ENCODE assay signal across 8 mouse cellular contexts in genomic region chr11:57827915-57828545, GRCm38 (mm10). TPM values are rescaled to one million over a fixed set of nuclear protein-coding genes. Genes with fewer than 3 reads are reported as not detected.
A peak's percentile ranks its signal among the peaks of the same experiment; 100 is the strongest.
DNase-seq lines count a peak whose midpoint lies in the region; ATAC-seq and TF ChIP-seq lines count a peak whose summit lies in the region.

No protein-coding gene starts in this region.

- no peak overlapping the region for H3K9ac ChIP-seq in forebrain, postnatal 0 days
- no peak overlapping the region for H3K9ac ChIP-seq in neural tube, embryonic 13.5 days

- peaks cover 65% of the 10 kb centered on the region for H3K4me1 ChIP-seq in E14TG2a.4 (replicated peaks; ENCODE audit: low read depth, low read length)
- H3K4me1 ChIP-seq in forebrain, postnatal 0 days (ENCODE audit: insufficient read depth) = no peaks in the 10 kb centered on the region
- H3K4me1 ChIP-seq in neural tube, embryonic 13.5 days (replicated peaks) = peaks cover 21% of the 10 kb centered on the region

- peaks cover 73% of the 10 kb centered on the region for H3K27me3 ChIP-seq in E14TG2a.4 (ENCODE audit: insufficient read depth, low read length)
- H3K27me3 ChIP-seq in forebrain, postnatal 0 days (ENCODE audit: insufficient read depth, low read length) = peaks cover 71% of the 10 kb centered on the region
- H3K27me3 ChIP-seq in neural tube, embryonic 13.5 days = peaks cover 96% of the 10 kb centered on the region

- DNase-seq in adrenal gland, postnatal 14 days = peak; percentile 37
- DNase-seq in adrenal gland, postnatal 4 days (ENCODE audit: low spot score in 2 of 2) = no peak
- peak; percentile 69 for DNase-seq in forebrain, postnatal 0 days
- peak; percentile 16 for DNase-seq in kidney, postnatal 14 days
- no peak for DNase-seq in urinary bladder, postnatal 4 days (ENCODE audit: low spot score in 2 of 2)
- no peak for DNase-seq in cerebellum, adult 9-10 months

- peak overlapping the region; percentile 33 for H3K4me2 ChIP-seq in forebrain, postnatal 0 days (ENCODE audit: low read depth)
- H3K4me2 ChIP-seq in neural tube, embryonic 13.5 days = peak overlapping the region; percentile 49

- WGBS in forebrain, postnatal 0 days = under 1% methylated on average over 33 of the region's 33 CpGs
- 1% methylated on average over 33 of the region's 33 CpGs for WGBS in neural tube, embryonic 13.5 days

- H3K9me3 ChIP-seq in E14TG2a.4 (ENCODE audit: low read length) = no peaks in the 10 kb centered on the region
- no peaks in the 10 kb centered on the region for H3K9me3 ChIP-seq in forebrain, postnatal 0 days (ENCODE audit: low read length)
- no peaks in the 10 kb centered on the region for H3K9me3 ChIP-seq in neural tube, embryonic 13.5 days

- ATAC-seq in forebrain, postnatal 0 days = peak; percentile 20; the same call in 1 of the 2 replicates
- peak; percentile 45; the same call in 1 of the 2 replicates for ATAC-seq in neural tube, embryonic 13.5 days (ENCODE audit: low read depth)

- no peak overlapping the region for H3K27ac ChIP-seq in forebrain, postnatal 0 days (ENCODE audit: low read depth, low read length)
- H3K27ac ChIP-seq in neural tube, embryonic 13.5 days (replicated peaks) = no peak overlapping the region

- no peak for TF ChIP-seq CTCF in E14TG2a.4 (conservative IDR thresholded peaks at IDR 0.05; ENCODE audit: low read length)
- no peak for TF ChIP-seq CTCF in forebrain, postnatal 0 days (IDR thresholded peaks at IDR 0.05; ENCODE audit: low read depth)

- H3K4me3 ChIP-seq in E14TG2a.4 (replicated peaks; ENCODE audit: low read length) = peak overlapping the region; percentile 66
- peak overlapping the region; percentile 21 for H3K4me3 ChIP-seq in forebrain, postnatal 0 days (ENCODE audit: low read depth, low read length)
- H3K4me3 ChIP-seq in neural tube, embryonic 13.5 days = peak overlapping the region; percentile 25

- no peaks in the 10 kb centered on the region for H3K36me3 ChIP-seq in E14TG2a.4 (ENCODE audit: insufficient read depth, low read length)
- no peaks in the 10 kb centered on the region for H3K36me3 ChIP-seq in forebrain, postnatal 0 days (ENCODE audit: insufficient read depth)
- H3K36me3 ChIP-seq in neural tube, embryonic 13.5 days = no peaks in the 10 kb centered on the region

RNA-seq across cellular contexts. Expression of gene Hand1, which starts 4.6 kb away (rescaled TPM):
- total RNA-seq in adrenal gland, postnatal 14 days (2021) = 12.0 and 14.7 TPM in 2 replicates
- total RNA-seq in adrenal gland, postnatal 4 days (2021) = 10 to 100 TPM; 21.4 to 25.6 TPM
- total RNA-seq in forebrain, postnatal 0 days (2014; rRNA removed) = not detected in 2 replicates
- not detected in 2 replicates for polyA plus RNA-seq in forebrain, postnatal 0 days (2015; fragmentation: Nextera tagmentation; extraction: Ambion mirVana)
- 0.28 TPM in 1 of 2 replicates, not detected in the other for polyA plus RNA-seq in neural tube, embryonic 13.5 days (2015; fragmentation: Nextera tagmentation; extraction: Ambion mirVana)

RNA-seq across cellular contexts. Expression of gene Sap30l, which starts 26.6 kb away (rescaled TPM):
- 47.2 and 48.8 TPM in 2 replicates for total RNA-seq in adrenal gland, postnatal 14 days (2021)
- 10 to 100 TPM; 45.3 to 49.8 TPM for total RNA-seq in adrenal gland, postnatal 4 days (2021)
- total RNA-seq in forebrain, postnatal 0 days (2014; rRNA removed) = 26.6 and 35.4 TPM in 2 replicates
- polyA plus RNA-seq in forebrain, postnatal 0 days (2015; fragmentation: Nextera tagmentation; extraction: Ambion mirVana) = 11.4 and 15.3 TPM in 2 replicates
- polyA plus RNA-seq in neural tube, embryonic 13.5 days (2015; fragmentation: Nextera tagmentation; extraction: Ambion mirVana) = 15.6 and 16.7 TPM in 2 replicates

Comparison
In these comparisons a context has a peak if more than half of its experiments do, and no peak if none do; other contexts are left out.
1. DNase-seq: peak in adrenal gland, postnatal 14 days (single experiment), forebrain, postnatal 0 days (single experiment) and kidney, postnatal 14 days (single experiment); none in adrenal gland, postnatal 4 days (0 of 2), urinary bladder, postnatal 4 days (0 of 2) and cerebellum, adult 9-10 months (single experiment).
2. RNA of gene Hand1, which starts 4.6 kb away (total RNA-seq): 21.4 to 25.6 TPM in adrenal gland, postnatal 4 days and 12.0 to 14.7 TPM in adrenal gland, postnatal 14 days; not detected in forebrain, postnatal 0 days; every median in the first group is over 10 times any median in the second.
3. Peak in every context shown above with its lines, with median percentiles within 50 percentile points of each other: H3K4me3 ChIP-seq.